29 mouse cellular contexts compared by ENCODE assay signal in the genomic region with DNA sequence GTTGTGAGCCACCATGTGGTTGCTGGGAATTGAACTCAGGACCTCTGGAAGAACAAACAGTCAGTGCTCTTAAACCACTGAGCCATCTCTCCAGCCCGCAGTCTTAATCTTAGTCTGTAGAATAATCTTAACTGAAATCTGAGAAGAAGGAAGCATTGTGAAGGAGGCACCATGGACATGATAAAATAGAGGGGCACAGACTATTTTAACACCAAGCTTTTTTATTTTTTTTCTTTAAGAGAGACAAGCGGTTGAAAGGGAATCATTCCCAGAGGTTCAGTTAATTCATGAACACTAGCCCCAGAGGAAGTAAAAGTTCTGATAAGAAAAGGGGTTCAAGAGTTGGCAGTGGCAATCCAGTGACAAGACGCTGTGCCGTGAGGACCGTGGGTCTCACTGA.
"Had no signal": no experiment of that assay in that cellular context is flagged by ENCODE, and none has a peak within 500 bp of the region (broad histone marks: within the 10 kb centered on the region; RNA-seq: fewer than 3 reads in every experiment).

No protein-coding gene starts in this region.

- H3K4me3 ChIP-seq: embryonic facial prominence, embryonic 10.5 days; embryonic facial prominence, embryonic 12.5 days; embryonic facial prominence, embryonic 13.5 days; embryonic facial prominence, embryonic 15.5 days; erythroblast, embryonic 14.5 days; forebrain, embryonic 10.5 days; forebrain, embryonic 12.5 days; forebrain, embryonic 15.5 days; gastrocnemius, adult 2 months; heart, adult 2 months; heart, embryonic 10.5 days; heart, embryonic 12.5 days had no signal

- H3K27me3 ChIP-seq: embryonic facial prominence, embryonic 12.5 days; embryonic facial prominence, embryonic 13.5 days; embryonic facial prominence, embryonic 15.5 days; forebrain, embryonic 12.5 days; forebrain, embryonic 15.5 days had no signal

- H3K9me3 ChIP-seq: embryonic facial prominence, embryonic 10.5 days; embryonic facial prominence, embryonic 12.5 days; embryonic facial prominence, embryonic 13.5 days; embryonic facial prominence, embryonic 15.5 days; forebrain, embryonic 10.5 days; forebrain, embryonic 12.5 days; forebrain, embryonic 15.5 days; heart, embryonic 10.5 days; heart, embryonic 12.5 days had no signal

- H3K9ac ChIP-seq: embryonic facial prominence, embryonic 12.5 days; embryonic facial prominence, embryonic 13.5 days; embryonic facial prominence, embryonic 15.5 days; forebrain, embryonic 12.5 days; forebrain, embryonic 15.5 days; forebrain, postnatal 0 days; heart, embryonic 12.5 days had no signal

- DNase-seq: cerebellum, adult 8-10 months; cerebellum, adult 9-10 months; cerebellum, adult 9-11 months; cerebellum, postnatal 10 days; cerebellum, postnatal 14 days; cerebellum, postnatal 25 days; cerebellum, postnatal 36 days; embryo, embryonic 11 days; forebrain, postnatal 0 days; gastrocnemius, adult 2 months; gastrocnemius, postnatal 10 days; gastrocnemius, postnatal 14 days; gastrocnemius, postnatal 25 days; gastrocnemius, postnatal 36 days; heart, adult 18-20 months; heart, adult 2 months had no signal

- H3K27ac ChIP-seq: embryonic facial prominence, embryonic 10.5 days; embryonic facial prominence, embryonic 12.5 days; embryonic facial prominence, embryonic 13.5 days; embryonic facial prominence, embryonic 15.5 days; forebrain, embryonic 10.5 days; forebrain, embryonic 12.5 days; forebrain, embryonic 15.5 days; gastrocnemius, adult 2 months; heart, adult 2 months; heart, embryonic 10.5 days had no signal

- H3K4me1 ChIP-seq: embryonic facial prominence, embryonic 12.5 days; heart, embryonic 10.5 days; heart, embryonic 12.5 days had no signal

- ATAC-seq: forebrain, embryonic 14.5 days; forebrain, embryonic 15.5 days; forebrain, embryonic 16.5 days; forebrain, postnatal 0 days had no signal

- H3K36me3 ChIP-seq: embryonic facial prominence, embryonic 10.5 days; embryonic facial prominence, embryonic 12.5 days; embryonic facial prominence, embryonic 13.5 days; embryonic facial prominence, embryonic 15.5 days; forebrain, embryonic 10.5 days; forebrain, embryonic 12.5 days; forebrain, embryonic 15.5 days; heart, embryonic 10.5 days; heart, embryonic 12.5 days had no signal

- H3K4me2 ChIP-seq: embryonic facial prominence, embryonic 12.5 days; embryonic facial prominence, embryonic 13.5 days; embryonic facial prominence, embryonic 15.5 days; forebrain, embryonic 12.5 days; forebrain, embryonic 15.5 days; heart, embryonic 11.5 days; heart, embryonic 12.5 days had no signal
